Mouse (Mus musculus) CD4-positive naive resting alpha-beta T cell, adult 76 days (primary cell): ENCODE data around the gene Csrnp1. TPM values are rescaled to one million over a fixed set of nuclear protein-coding genes. Genes with fewer than 3 reads are reported as not detected.

Source experiments
- total RNA-seq: library from RNA; stranded (reverse); gene quantifications from one replicate; pipeline ENCODE4 v1.2.4, GENCODE M21; 2023

The Csrnp1 gene
- total RNA-seq = 271 TPM

DNA sequence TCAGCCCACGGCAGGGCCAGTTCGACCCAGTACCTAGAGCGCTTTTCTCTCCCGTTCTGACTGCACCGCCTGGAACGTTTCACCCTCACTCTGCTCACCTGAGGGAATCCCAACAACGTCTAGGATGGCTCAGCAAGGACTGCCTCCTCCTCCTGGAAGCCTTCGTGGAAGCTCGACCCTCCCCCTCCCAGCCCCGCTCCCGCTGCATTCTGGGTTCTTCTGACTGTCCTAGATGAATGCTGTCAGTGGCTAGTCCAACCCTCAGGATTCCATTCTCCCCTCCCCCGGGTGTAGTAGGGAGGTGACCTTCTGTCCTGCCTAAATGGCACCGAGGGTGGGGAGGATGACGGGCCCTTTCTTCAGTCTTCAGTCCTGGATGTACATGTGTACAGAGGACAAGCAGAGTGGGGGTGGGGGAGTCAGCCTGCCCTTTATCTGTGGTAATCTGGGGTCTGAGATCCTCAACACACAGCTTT is at the start of gene Csrnp1:
Gene Csrnp1, minus strand, starts transcription at position 123 of the 476 bp plus-strand sequence.

DNA sequence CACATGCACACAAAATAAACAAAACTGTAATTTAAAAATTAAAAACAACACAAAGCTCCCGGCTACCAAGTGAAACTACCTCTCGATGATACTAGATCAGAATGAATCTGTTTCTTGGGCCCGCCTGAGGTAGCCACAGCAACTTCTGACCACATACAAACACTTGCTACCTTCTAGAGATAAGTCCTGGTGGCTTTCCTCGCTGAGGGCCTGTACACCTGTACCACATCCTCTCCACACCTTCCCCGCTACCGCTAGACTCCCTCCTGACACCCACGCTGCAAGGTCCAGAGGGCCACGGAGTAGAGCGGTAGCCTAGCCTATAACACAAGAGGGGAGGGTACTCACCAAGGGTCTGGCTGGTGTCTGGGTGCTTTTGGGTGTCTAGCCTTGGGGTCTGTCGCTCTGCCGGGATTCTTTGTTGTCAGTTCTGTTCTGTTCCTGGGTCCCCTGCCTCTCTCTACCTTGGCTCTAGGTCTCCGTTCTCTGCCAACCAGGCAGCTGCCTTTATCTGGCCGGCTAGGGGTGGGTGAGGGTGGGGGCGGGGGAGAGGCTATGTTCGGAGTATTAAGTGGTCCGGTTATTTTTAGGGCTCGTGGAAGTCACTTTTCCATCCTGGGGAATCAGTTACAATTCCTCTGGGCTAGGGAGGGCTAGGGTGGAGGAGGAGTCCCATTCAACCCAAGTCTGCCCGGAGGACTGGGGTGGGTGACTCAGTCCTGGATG is 38.8 kb upstream of the Csrnp1 start, which contains the start of gene Xirp1:
Gene Xirp1, minus strand, starts transcription at position 513 of the 726 bp plus-strand sequence.

DNA sequence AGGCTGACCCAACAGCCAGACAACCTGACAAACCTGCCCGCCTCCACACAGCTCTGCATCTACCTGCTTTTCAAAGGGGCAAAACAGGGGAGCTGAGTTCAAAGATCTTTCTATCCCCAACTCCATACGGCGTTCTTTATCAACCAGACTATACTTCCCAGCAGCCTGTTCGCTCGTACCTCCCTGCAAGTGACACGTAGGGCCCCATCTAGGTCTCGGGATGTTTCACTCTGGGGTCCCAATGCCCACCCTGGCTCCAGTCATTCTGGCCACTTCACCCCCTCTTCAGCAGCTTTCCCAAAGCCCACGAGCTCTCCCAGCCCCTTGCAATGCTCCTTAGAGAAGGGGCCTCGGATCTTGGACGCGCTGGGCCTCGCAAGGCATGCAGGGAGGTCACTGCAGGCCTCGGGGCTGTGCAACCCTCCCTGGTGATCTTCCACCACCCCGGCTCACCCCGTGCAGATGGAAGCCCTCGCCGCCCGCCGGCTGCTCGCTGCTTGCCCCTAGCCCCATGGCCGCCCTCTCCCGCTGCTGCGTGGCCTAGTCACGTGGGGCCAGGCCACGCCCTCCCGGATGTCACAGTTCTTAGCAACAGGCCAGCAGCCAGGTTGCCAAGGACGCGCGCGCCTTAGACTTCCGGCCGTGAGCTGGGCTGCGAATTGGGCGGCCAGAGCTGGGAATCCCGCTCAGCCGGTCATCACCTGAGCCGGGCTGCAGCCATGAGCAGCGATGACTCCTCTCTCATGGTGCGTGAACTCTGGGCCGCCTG is 47.3 kb downstream of the Csrnp1 start, which contains the start of the genes Gorasp1 and Ttc21a:
Gene Gorasp1, minus strand, starts transcription at position 561 of the 769 bp plus-strand sequence.
Gene Ttc21a, plus strand, starts transcription at position 602 of the 769 bp plus-strand sequence.

Other genes starting within 250 kb of the Csrnp1 start
- gene Scn11a, start 159.2 kb downstream of the Csrnp1 start, total RNA-seq = not detected
- 68.6 TPM for gene Wdr48, start 89.8 kb downstream of the Csrnp1 start, total RNA-seq
- gene Gorasp1, start 47.1 kb downstream of the Csrnp1 start, total RNA-seq = 2.7 TPM
- not detected for gene Ttc21a, start 47.1 kb downstream of the Csrnp1 start, total RNA-seq
- not detected for gene Xirp1, start 38.9 kb upstream of the Csrnp1 start, total RNA-seq
- gene Cx3cr1, start 85.2 kb upstream of the Csrnp1 start, total RNA-seq = 0.67 TPM
- gene Ccr8, start 107.5 kb upstream of the Csrnp1 start, total RNA-seq = 8.9 TPM
- 45.4 TPM for gene Slc25a38, start 125.7 kb upstream of the Csrnp1 start, total RNA-seq
- 2,919 TPM for gene Rpsa, start 143.0 kb upstream of the Csrnp1 start, total RNA-seq
- not detected for gene Mobp, start 165.0 kb upstream of the Csrnp1 start, total RNA-seq